Mouse (Mus musculus) cortical plate, adult 2 months (tissue): ENCODE data around the gene Trim14.

Experiments used
- CTCF ChIP-seq: fragments of 200-500 bp; IDR thresholded peaks from 2 replicates; pipeline ENCODE4 v1.5.1; 2011; ENCODE audit warnings: mild to moderate bottlenecking, control low read depth, low read length; ENCODE audit not compliant: insufficient read depth; ENCODE audit errors: extremely low read depth
- POLR2A ChIP-seq: fragments of 200-500 bp; IDR thresholded peaks from 2 replicates; pipeline ENCODE4 v1.6.1; 2011; ENCODE audit warnings: mild to moderate bottlenecking, low read length, control low read depth; ENCODE audit not compliant: insufficient read depth; ENCODE audit errors: extremely low read depth

DNA sequence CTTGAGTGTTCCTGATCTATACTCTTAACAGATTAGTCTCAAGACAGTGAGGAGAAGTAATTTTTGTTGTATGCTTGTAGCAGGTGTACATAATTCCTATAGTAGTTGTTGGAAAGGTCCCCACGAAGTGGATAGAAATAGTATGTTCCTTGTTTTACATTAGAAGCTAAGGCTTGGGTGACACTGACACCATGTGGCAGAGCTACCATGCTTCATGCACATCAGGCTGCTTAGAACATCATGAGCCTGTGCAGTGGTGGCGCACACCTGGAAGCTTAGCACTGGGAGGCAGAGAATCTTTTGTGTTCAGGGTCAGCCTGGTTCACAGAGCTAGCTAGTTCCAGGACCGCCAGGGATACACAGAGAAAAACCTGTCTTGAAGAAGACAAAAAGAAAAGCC lies 70.2 kb downstream of the Trim14 start:
- TF ChIP-seq POLR2A (no peak), CTCF (peak; percentile 43)
